Mouse (Mus musculus) erythroblast, embryonic 14.5 days (primary cell): ENCODE results near the gene Rnf208. TPM values are rescaled to one million over a fixed set of nuclear protein-coding genes. Genes with fewer than 3 reads are reported as not detected.

ENCODE experiments used
- H3K27me3 ChIP-seq: 2 replicates; pipeline ENCODE4 v1.6.1; 2012; ENCODE audit warnings: inconsistent platforms; ENCODE audit not compliant: control insufficient read depth
- H3K36me3 ChIP-seq: 2 replicates; pipeline ENCODE4 v1.6.1; 2012; ENCODE audit warnings: mild to moderate bottlenecking, inconsistent platforms; ENCODE audit not compliant: control insufficient read depth
- H3K4me1 ChIP-seq: 2 replicates; pipeline ENCODE4 v1.6.1; 2012; ENCODE audit warnings: inconsistent platforms; ENCODE audit not compliant: control insufficient read depth
- H3K4me3 ChIP-seq: replicated peaks from 2 replicates; pipeline ENCODE3; 2012; ENCODE audit warnings: moderate library complexity, mild to moderate bottlenecking, inconsistent platforms
- H3K9me3 ChIP-seq: 2 replicates; pipeline ENCODE4 v1.6.1; 2012; ENCODE audit warnings: low read length, inconsistent platforms, mixed read lengths; ENCODE audit not compliant: control insufficient read depth
- GATA1 ChIP-seq: IDR thresholded peaks from 2 replicates; pipeline ENCODE4 v1.6.1; 2012; ENCODE audit warnings: low read length, inconsistent platforms, mixed read lengths
- TAL1 ChIP-seq: IDR thresholded peaks from 3 replicates; pipeline ENCODE4 v1.6.1; 2012; ENCODE audit warnings: low read length, inconsistent platforms, mixed read lengths
- polyA plus RNA-seq: library from polyadenylated mRNA; stranded (reverse); fragments of >175 nt; gene quantifications from 2 replicates; pipeline ENCODE4 v1.2.3, GENCODE M21; 2012

Rnf208 gene
- polyA plus RNA-seq, 1 experiment = 0.07 TPM

DNA sequence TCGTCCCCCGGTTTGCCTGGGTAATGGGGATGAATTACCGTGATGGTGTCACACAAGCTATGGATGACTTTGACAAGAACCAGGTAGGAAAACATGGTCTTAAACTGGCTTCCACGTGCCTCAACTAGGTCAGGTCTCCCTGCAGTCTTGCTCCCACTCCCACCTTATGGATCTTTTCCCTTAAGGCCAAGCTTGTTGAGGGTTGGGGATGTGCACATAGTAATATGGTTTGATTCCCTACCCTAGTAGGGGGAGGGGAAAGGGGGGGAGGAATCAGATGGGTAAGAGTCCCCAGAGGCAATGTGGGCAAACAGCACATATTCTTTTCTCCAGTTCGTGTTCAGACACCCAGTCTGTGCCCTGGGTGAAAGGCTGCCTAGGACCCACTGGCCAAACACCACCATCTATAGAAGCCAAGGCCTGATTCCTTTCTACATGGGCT is 20.7 kb upstream of the Rnf208 start:
- peak overlapping the region; percentile 21 for H3K4me3 ChIP-seq
- H3K4me1 ChIP-seq = peaks cover 36% of the 10 kb centered on the region
- H3K9me3 ChIP-seq = no peaks in the 10 kb centered on the region
- peaks cover 38% of the 10 kb centered on the region for H3K36me3 ChIP-seq
- no peak for TF ChIP-seq TAL1
- TF ChIP-seq GATA1 = no peak
- no peaks in the 10 kb centered on the region; the same call in 1 of the 2 replicates for H3K27me3 ChIP-seq

DNA sequence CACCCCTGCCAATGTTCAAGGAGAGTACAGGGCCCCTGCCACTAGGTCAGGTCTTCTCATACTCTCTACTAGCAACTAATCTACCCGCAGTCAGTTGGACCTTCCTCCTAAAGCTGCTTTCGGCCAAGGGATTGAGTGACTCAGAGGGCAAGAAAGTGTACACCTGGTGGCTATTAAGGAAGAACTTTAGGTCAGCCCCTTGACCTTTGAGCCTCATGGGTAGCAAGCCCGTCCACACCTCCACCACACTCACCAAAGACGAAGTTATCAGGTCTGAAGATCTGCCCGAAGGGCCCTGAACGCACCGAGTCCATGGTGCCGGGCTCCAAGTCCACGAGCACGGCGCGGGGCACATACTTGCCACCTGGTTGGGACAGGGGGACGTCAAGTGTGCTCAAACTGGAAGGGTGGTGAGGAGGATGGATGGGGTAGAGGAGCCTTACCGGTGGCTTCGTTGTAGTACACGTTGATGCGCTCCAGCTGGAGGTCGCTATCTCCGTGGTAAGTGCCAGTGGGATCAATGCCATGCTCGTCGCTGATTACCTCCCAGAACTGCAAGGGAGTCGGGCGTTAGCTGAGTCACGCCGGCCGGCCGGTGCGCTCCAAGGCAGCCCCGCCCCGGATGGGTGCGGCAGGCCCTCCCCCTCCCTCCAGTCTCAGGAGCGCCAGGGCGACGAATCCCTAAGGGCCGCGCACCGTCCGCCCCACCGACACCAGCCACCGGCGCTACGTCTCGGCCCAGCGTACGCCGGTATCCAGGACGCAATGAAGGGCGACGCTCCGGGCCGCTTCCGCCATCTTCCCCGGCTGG is 18.2 kb upstream of the Rnf208 start:
- Histone ChIP-seq H3K36me3 (peaks cover 38% of the 10 kb centered on the region), H3K9me3 (no peaks in the 10 kb centered on the region), H3K27me3 (no peaks in the 10 kb centered on the region), H3K4me1 (peaks cover 55% of the 10 kb centered on the region), H3K4me3 (peak overlapping the region; percentile 66)
- TF ChIP-seq GATA1 = peak; percentile 64
- peak; percentile 55; the same call in 2 of the 3 replicates for TF ChIP-seq TAL1

DNA sequence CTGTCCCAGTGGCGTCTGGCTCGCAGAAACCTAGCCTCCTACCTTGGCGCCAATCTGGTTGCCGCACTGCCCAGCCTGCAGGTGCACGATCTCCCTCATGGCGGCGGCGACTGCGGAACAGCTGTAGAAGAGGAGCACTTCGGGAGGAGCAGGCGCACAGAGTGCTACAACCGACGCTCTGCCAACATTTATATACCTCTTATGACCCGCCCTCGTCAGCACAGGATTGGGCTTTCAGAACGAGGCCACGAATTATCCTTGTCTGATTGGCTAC is 17.6 kb upstream of the Rnf208 start, which contains the start of gene Tubb4b:
Gene Tubb4b, minus strand, starts transcription at position 211 of the 274 bp plus-strand sequence.
- Histone ChIP-seq H3K36me3 (peaks cover 38% of the 10 kb centered on the region), H3K4me1 (peaks cover 60% of the 10 kb centered on the region), H3K27me3 (no peaks in the 10 kb centered on the region), H3K4me3 (peak within 1 kb of the TSS; percentile 66), H3K9me3 (no peaks in the 10 kb centered on the region)
- no peak for TF ChIP-seq GATA1
- no peak for TF ChIP-seq TAL1

DNA sequence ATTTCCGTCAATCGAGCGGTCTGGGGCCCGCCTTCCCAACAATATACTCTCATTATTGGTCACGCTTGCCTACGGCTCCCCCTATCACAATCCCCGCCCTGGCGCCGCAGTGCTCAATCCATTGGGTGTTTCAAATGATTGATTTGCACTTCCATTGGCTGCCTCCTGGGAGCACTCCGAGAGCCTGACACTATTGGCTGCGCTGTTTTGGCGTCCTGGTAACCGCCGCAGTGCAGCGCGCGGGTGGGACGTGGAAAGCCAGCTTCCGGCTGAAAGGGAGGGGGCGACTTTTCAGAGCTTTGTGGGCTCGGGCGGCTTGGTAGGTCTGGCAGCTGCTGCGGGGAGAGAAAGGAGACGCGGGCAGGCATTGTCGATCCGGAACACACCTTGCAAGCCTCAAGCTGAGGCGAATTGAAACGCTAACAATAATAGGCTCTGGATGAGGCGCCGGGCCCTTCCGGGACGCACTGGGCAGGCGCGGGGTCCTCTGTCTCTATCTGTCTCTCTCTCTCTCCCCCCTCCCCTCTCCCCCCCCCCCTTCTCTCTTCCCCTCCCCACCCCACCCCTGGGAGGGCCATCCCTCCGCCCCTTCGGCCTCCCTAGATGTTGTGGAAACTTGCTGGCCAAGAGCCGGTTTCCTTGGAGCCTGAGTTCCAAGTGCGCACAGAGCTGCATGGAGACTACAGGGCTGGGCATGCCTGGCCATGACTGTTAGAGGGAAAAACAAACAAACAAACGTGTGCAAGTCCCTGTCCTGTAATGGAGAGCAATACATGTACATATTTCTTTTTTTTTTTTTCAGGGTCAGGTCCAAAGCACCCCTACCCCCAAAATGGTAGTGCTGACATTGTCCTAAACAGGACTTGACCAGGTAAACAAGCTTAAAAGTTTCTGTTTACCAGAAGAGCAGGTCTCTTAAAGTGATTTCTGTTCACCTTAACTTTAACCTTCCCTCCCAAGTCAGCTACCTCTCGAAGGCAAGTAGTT is 17.0 kb upstream of the Rnf208 start:
- TF ChIP-seq GATA1 (no peak), TAL1 (no peak)
- Histone ChIP-seq H3K4me1 (peaks cover 60% of the 10 kb centered on the region), H3K4me3 (peak overlapping the region; percentile 66), H3K9me3 (no peaks in the 10 kb centered on the region), H3K27me3 (no peaks in the 10 kb centered on the region), H3K36me3 (peaks cover 38% of the 10 kb centered on the region)

DNA sequence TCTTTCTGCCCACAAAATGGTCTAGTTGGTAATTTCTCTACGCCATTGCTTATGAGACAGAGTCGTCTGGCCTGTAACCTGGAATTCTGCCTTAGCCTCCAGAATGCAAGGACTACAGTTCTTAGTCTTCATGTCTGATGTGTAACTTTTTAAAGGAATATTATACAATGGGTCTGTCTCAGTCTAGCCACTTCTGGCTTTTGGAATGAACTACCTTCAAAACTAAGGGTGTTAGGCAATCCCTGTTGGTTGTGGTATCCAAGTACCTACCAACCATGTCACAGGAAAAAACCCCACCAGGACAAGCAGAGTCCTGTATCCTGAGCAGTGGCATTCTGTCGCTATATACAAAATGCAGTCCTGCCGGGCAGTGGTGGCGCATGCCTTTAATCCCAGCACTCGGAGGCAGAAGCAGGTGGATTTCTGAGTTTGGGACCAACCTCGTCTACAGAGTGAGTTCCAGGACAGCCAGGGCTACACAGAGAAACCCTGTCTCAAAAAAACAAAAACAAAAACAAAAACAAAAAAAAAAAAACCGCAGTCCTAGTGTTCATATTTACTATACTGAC is 16.2 kb upstream of the Rnf208 start:
- Histone ChIP-seq H3K9me3 (no peaks in the 10 kb centered on the region), H3K4me1 (peaks cover 56% of the 10 kb centered on the region), H3K27me3 (peaks cover 2% of the 10 kb centered on the region), H3K36me3 (peaks cover 34% of the 10 kb centered on the region), H3K4me3 (peak overlapping the region; percentile 66)
- no peak for TF ChIP-seq TAL1
- TF ChIP-seq GATA1 = no peak

DNA sequence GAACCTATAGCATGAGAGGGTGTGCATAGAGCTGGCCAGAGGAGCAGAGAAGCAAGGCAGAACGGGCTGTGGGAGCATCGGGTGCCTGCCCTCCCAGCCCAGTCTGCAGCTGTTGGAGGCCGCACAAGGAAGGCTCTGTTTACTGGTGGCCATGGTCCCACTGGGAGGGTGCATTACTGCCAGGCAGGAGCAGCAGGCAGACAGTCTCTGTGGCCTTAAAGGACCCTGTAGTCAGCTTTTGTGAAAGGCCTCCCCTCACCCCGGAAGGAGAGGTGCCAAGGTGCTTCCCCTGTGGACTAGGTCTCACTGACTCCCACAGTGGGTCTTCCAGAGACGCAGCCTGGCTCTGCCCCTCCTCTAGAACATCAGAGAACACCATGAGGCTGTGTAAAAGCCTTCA is 15.2 kb upstream of the Rnf208 start:
- Histone ChIP-seq H3K27me3 (peaks cover 7% of the 10 kb centered on the region), H3K4me1 (peaks cover 46% of the 10 kb centered on the region), H3K36me3 (peaks cover 25% of the 10 kb centered on the region), H3K4me3 (no peak overlapping the region), H3K9me3 (no peaks in the 10 kb centered on the region)
- no peak for TF ChIP-seq TAL1

DNA sequence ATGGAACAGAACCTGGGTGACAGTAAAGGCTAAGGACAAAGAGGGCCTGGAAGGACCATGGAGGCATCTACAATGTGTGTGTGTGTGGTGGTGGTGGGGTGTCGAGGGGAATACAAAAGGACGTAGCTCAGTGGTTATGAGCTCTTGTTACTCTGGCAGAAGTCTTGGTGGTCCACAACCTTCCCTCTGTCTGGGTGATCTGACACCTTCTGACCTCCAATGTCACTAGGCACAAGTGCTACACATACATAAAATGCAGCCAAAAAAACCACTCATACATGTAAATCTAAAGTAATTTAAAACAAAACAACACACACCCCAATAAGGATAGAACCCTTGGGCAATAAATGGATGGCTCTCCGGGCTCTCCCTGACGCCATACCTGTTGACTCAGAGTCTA is 14.6 kb upstream of the Rnf208 start:
- H3K27me3 ChIP-seq = peaks cover 7% of the 10 kb centered on the region
- H3K9me3 ChIP-seq = no peaks in the 10 kb centered on the region
- H3K36me3 ChIP-seq = peaks cover 19% of the 10 kb centered on the region
- no peak overlapping the region for H3K4me3 ChIP-seq
- peaks cover 41% of the 10 kb centered on the region for H3K4me1 ChIP-seq
- no peak for TF ChIP-seq TAL1
- no peak for TF ChIP-seq GATA1

DNA sequence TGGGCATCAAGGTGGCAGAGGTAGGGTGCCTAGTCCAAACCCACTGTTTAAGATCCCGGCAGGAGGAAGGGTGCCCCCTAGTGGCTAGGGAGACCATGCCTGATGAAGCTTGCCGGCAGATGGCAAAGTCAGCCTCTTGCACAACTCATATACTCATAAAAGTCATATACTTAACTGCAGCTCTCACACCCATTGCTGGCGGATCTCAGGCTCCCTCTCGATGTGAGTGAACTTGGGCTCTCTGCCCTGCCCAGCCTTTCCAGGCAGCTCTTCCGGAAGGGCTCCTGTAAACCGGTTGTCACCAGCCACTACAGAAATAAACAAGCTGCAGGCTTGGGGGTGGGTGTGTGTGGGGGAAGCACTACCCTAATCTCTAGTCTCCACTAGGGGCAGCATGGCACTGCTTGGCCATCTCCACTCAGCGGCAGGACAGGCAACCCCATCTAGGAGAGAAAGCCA is 13.6 kb upstream of the Rnf208 start:
- H3K4me3 ChIP-seq = peak overlapping the region; percentile 46
- no peak for TF ChIP-seq TAL1
- TF ChIP-seq GATA1 = no peak
- peaks cover 7% of the 10 kb centered on the region for H3K27me3 ChIP-seq
- H3K36me3 ChIP-seq = peaks cover 9% of the 10 kb centered on the region
- H3K9me3 ChIP-seq = no peaks in the 10 kb centered on the region
- peaks cover 34% of the 10 kb centered on the region for H3K4me1 ChIP-seq
